Mouse (Mus musculus) embryonic fibroblast, embryonic 13.5 days (primary cell): ENCODE data around the gene Mtr. TPM values are rescaled to one million over a fixed set of nuclear protein-coding genes. Genes with fewer than 3 reads are reported as not detected.
A peak's percentile ranks its signal among the peaks of the same experiment; 100 is the strongest.

ENCODE experiments used
- H3K27ac ChIP-seq: 2 replicates; pipeline ENCODE4 v1.5.1; 2012; ENCODE audit warnings: low read length, control low read depth, inconsistent platforms; ENCODE audit not compliant: insufficient read depth
- H3K4me1 ChIP-seq: 2 replicates; pipeline ENCODE4 v1.6.1; 2011; ENCODE audit warnings: low read length; ENCODE audit not compliant: control insufficient read depth, insufficient read depth
- H3K4me3 ChIP-seq: 2 replicates; pipeline ENCODE4 v1.5.1; 2011; ENCODE audit warnings: mild to moderate bottlenecking, control low read depth, low read length; ENCODE audit not compliant: insufficient read depth
- CTCF ChIP-seq: IDR thresholded peaks from 2 replicates; pipeline ENCODE4 v1.5.1; 2011; ENCODE audit warnings: mild to moderate bottlenecking, control low read depth, low read length, moderate library complexity, borderline replicate concordance; ENCODE audit not compliant: insufficient read depth
- POLR2A ChIP-seq: IDR thresholded peaks from 2 replicates; pipeline ENCODE4 v1.6.1; 2011; ENCODE audit warnings: low read depth, mild to moderate bottlenecking, control low read depth, low read length, moderate library complexity
- polyA plus RNA-seq: library from polyadenylated mRNA; stranded (reverse); fragments of >200 nt; gene quantifications from 2 replicates; pipeline ENCODE4 v1.2.4, GENCODE M21; 2011; ENCODE audit warnings: low read depth; ENCODE audit not compliant: missing spikeins, insufficient read length

Gene Mtr
- polyA plus RNA-seq, 1 experiment, result 25.7 TPM

GRCm38 (mm10) chr13:12249195-12249898 is 8.6 kb downstream of the Mtr start:
- no peaks in the 10 kb centered on the region for H3K4me1 ChIP-seq
- H3K27ac ChIP-seq, result no peak overlapping the region
- TF ChIP-seq CTCF, result no peak
- TF ChIP-seq POLR2A, result no peak
- no peak overlapping the region for H3K4me3 ChIP-seq

- Histone ChIP-seq H3K4me1 (no peaks in the 10 kb centered on the region), H3K27ac (no peak overlapping the region)
- TF ChIP-seq POLR2A, result no peak
- TF ChIP-seq CTCF, result no peak
Observed at GRCm38 (mm10) chr13:12245938-12246337, 12.0 kb downstream of the Mtr start.

GRCm38 (mm10) chr13:12243991-12244390 is 13.9 kb downstream of the Mtr start:
- TF ChIP-seq CTCF (no peak), POLR2A (no peak)
- Histone ChIP-seq H3K27ac (no peak overlapping the region), H3K4me3 (no peak overlapping the region), H3K4me1 (no peaks in the 10 kb centered on the region)

More at GRCm38 (mm10) chr13:12245938-12246337, 12.0 kb downstream of the Mtr start:
- H3K4me3 ChIP-seq, result no peak overlapping the region

- no peaks in the 10 kb centered on the region for H3K4me1 ChIP-seq
- H3K27ac ChIP-seq, result peak overlapping the region; percentile 36
- TF ChIP-seq CTCF (no peak), POLR2A (no peak)
- no peak overlapping the region for H3K4me3 ChIP-seq
Observed at GRCm38 (mm10) chr13:12232141-12232540, 25.8 kb downstream of the Mtr start.

- TF ChIP-seq POLR2A, result no peak
- TF ChIP-seq CTCF, result no peak
- Histone ChIP-seq H3K4me3 (no peak overlapping the region), H3K4me1 (no peaks in the 10 kb centered on the region), H3K27ac (no peak overlapping the region)
Observed at GRCm38 (mm10) chr13:12228248-12228647, 29.7 kb downstream of the Mtr start.

GRCm38 (mm10) chr13:12227606-12228005 is 30.3 kb downstream of the Mtr start:
- H3K27ac ChIP-seq, result no peak overlapping the region
- no peak overlapping the region for H3K4me3 ChIP-seq

GRCm38 (mm10) chr13:12218603-12219002 is 39.3 kb downstream of the Mtr start:
- Histone ChIP-seq H3K4me1 (no peaks in the 10 kb centered on the region), H3K27ac (no peak overlapping the region), H3K4me3 (no peak overlapping the region)
- TF ChIP-seq CTCF (no peak), POLR2A (no peak)

More at GRCm38 (mm10) chr13:12227606-12228005, 30.3 kb downstream of the Mtr start:
- TF ChIP-seq POLR2A, result no peak
- no peak for TF ChIP-seq CTCF
- no peaks in the 10 kb centered on the region for H3K4me1 ChIP-seq

GRCm38 (mm10) chr13:12214922-12215321 is 43.0 kb downstream of the Mtr start:
- TF ChIP-seq CTCF (no peak), POLR2A (no peak)
- H3K4me1 ChIP-seq, result no peaks in the 10 kb centered on the region
- no peak overlapping the region for H3K4me3 ChIP-seq
- no peak overlapping the region for H3K27ac ChIP-seq

GRCm38 (mm10) chr13:12211058-12211457 is 46.9 kb downstream of the Mtr start:
- H3K4me3 ChIP-seq, result no peak overlapping the region
- TF ChIP-seq CTCF (no peak), POLR2A (no peak)
- H3K4me1 ChIP-seq, result no peaks in the 10 kb centered on the region
- no peak overlapping the region for H3K27ac ChIP-seq

- no peaks in the 10 kb centered on the region for H3K4me1 ChIP-seq
- no peak overlapping the region for H3K27ac ChIP-seq
- no peak for TF ChIP-seq POLR2A
- peak; percentile 48; the same call in 1 of the 2 replicates for TF ChIP-seq CTCF
- no peak overlapping the region for H3K4me3 ChIP-seq
Observed at GRCm38 (mm10) chr13:12210023-12210762, 47.7 kb downstream of the Mtr start.
